Mouse (Mus musculus): ENCODE measurements around the gene Cnot1.

DNA sequence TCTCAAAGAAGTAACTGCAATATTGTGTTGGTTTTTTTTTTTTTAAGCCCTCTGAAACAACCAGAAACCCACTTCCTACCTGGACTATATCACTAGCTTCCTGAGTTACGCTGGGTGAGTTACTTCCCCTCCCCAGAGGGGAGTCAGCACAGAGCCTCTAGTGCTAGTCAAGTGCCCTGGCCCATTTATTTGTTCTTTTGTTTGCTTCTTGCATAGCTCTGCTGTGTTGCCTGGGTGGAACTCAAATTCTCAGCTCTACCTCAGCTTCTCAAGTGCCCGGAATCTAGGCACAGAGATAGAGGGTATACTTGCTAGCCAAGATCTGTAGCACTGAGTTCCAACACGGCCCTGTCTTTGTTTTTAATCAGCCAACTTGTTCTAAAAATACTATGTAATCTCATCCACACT is 2.9 kb upstream of the Cnot1 start:
- TF ChIP-seq POLR2A (IDR thresholded peaks at IDR 0.05; ENCODE audit: borderline replicate concordance, extremely low read depth, low read depth, low read length): no peak
- no peak for TF ChIP-seq CTCF (IDR thresholded peaks at IDR 0.05; ENCODE audit: insufficient read depth, low read length)

Data from lung, adult 2 months (tissue).